ENCODE assay signal across 9 mouse cellular contexts in genomic region chr1:156205164-156205563, GRCm38 (mm10). TPM values are rescaled to one million over a fixed set of nuclear protein-coding genes. Genes with fewer than 3 reads are reported as not detected.
DNase-seq lines count a peak whose midpoint lies in the region; ATAC-seq and TF ChIP-seq lines count a peak whose summit lies in the region.
"Had no signal": no experiment of that assay in that cellular context is flagged by ENCODE, and none has a peak within 500 bp of the region (broad histone marks: within the 10 kb centered on the region; RNA-seq: fewer than 3 reads in every experiment).

No protein-coding gene starts in this region.

- peaks cover 38% of the 10 kb centered on the region for H3K27me3 ChIP-seq in neural tube, embryonic 11.5 days (ENCODE audit: control insufficient read depth, insufficient read depth, low read length)
- peaks cover 37% of the 10 kb centered on the region for H3K27me3 ChIP-seq in forebrain, postnatal 0 days (ENCODE audit: insufficient read depth, low read length)
- H3K27me3 ChIP-seq in liver, embryonic 13.5 days: peaks cover 83% of the 10 kb centered on the region

- no peaks in the 10 kb centered on the region for H3K9me3 ChIP-seq in neural tube, embryonic 11.5 days (ENCODE audit: control insufficient read depth, low read length)
- H3K9me3 ChIP-seq in forebrain, postnatal 0 days (ENCODE audit: low read length): no peaks in the 10 kb centered on the region
- H3K9me3 ChIP-seq in liver, embryonic 13.5 days (replicated peaks): 0 out of 2 replicates have a peak, but pooled peaks cover 3% of the 10 kb centered on the region

- no peak for TF ChIP-seq CTCF in forebrain, postnatal 0 days (IDR thresholded peaks at IDR 0.05; ENCODE audit: low read depth)

- peak overlapping the region; percentile 39 for H3K4me3 ChIP-seq in neural tube, embryonic 11.5 days (ENCODE audit: low read depth, low read length)
- H3K4me3 ChIP-seq in forebrain, postnatal 0 days (ENCODE audit: low read depth, low read length): peak overlapping the region; percentile 45
- peak overlapping the region; percentile 36; the same call in 1 of the 2 replicates for H3K4me3 ChIP-seq in liver, embryonic 13.5 days (replicated peaks)

- peaks cover 3% of the 10 kb centered on the region; the same call in 1 of the 2 replicates for H3K4me1 ChIP-seq in neural tube, embryonic 11.5 days (ENCODE audit: control insufficient read depth, insufficient read depth, low read length)
- 0 out of 2 replicates have a peak, but pooled peaks cover 7% of the 10 kb centered on the region for H3K4me1 ChIP-seq in forebrain, postnatal 0 days (ENCODE audit: insufficient read depth)
- peaks cover 15% of the 10 kb centered on the region for H3K4me1 ChIP-seq in liver, embryonic 13.5 days (replicated peaks)

- peak overlapping the region; percentile 85 for H3K4me2 ChIP-seq in neural tube, embryonic 11.5 days (ENCODE audit: low read depth)
- peak overlapping the region; percentile 86 for H3K4me2 ChIP-seq in forebrain, postnatal 0 days (ENCODE audit: low read depth)
- peak overlapping the region; percentile 53 for H3K4me2 ChIP-seq in liver, embryonic 13.5 days

- H3K27ac ChIP-seq in neural tube, embryonic 11.5 days (ENCODE audit: low read depth, low read length): no peak overlapping the region
- no peak overlapping the region for H3K27ac ChIP-seq in forebrain, postnatal 0 days (ENCODE audit: low read depth, low read length)
- no peak overlapping the region for H3K27ac ChIP-seq in liver, embryonic 13.5 days

- no peak for DNase-seq in neural tube, embryonic 11.5 days (ENCODE audit: low spot score)
- DNase-seq in neural tube, embryonic 10.5 days (ENCODE audit: extremely low spot score, low spot score): no peak
- DNase-seq in forebrain, postnatal 0 days: no peak
- no peak for DNase-seq in liver, embryonic 13.5 days
- no peak for DNase-seq in adrenal gland, adult 2 months
- no peak for DNase-seq in left cerebral cortex, adult 9 months (ENCODE audit: low spot score in 2 of 2)
- DNase-seq: cerebellum, adult 9-11 months; gastrocnemius, postnatal 36 days had no signal

- WGBS in neural tube, embryonic 11.5 days: 12% methylated on average over 10 of the region's 10 CpGs
- 22% methylated on average over 10 of the region's 10 CpGs for WGBS in forebrain, postnatal 0 days
- WGBS in liver, embryonic 13.5 days (ENCODE audit: insufficient replicate concordance): 16% methylated on average over 10 of the region's 10 CpGs

- H3K36me3 ChIP-seq in neural tube, embryonic 11.5 days (ENCODE audit: control insufficient read depth, insufficient read depth, low read length): no peaks in the 10 kb centered on the region
- no peaks in the 10 kb centered on the region for H3K36me3 ChIP-seq in forebrain, postnatal 0 days (ENCODE audit: insufficient read depth)
- H3K36me3 ChIP-seq in liver, embryonic 13.5 days: no peaks in the 10 kb centered on the region

- H3K9ac ChIP-seq in neural tube, embryonic 11.5 days (ENCODE audit: low read length): no peak overlapping the region; the same call in 1 of the 2 replicates
- H3K9ac ChIP-seq in forebrain, postnatal 0 days: peak overlapping the region; percentile 58
- H3K9ac ChIP-seq in liver, embryonic 13.5 days: no peak overlapping the region

- ATAC-seq in neural tube, embryonic 11.5 days (ENCODE audit: insufficient read depth, low FRiP score, low TSS enrichment): no peak
- ATAC-seq in forebrain, postnatal 0 days: no peak
- ATAC-seq in liver, embryonic 13.5 days (ENCODE audit: low read depth): no peak
- ATAC-seq in megakaryocyte-erythroid progenitor cell, adult 5-6 weeks (replicated peaks; ENCODE audit: low FRiP score, low TSS enrichment, poor library complexity, severe bottlenecking): no peak

RNA-seq across cellular contexts. Expression of gene Fam163a, which starts 0.3 kb away (rescaled TPM):
- polyA plus RNA-seq in neural tube, embryonic 11.5 days (2014; fragmentation: Nextera tagmentation; extraction: Ambion mirVana): 4.6 and 5.8 TPM in 2 replicates
- total RNA-seq in forebrain, postnatal 0 days (2014; rRNA removed): 3.8 and 5.2 TPM in 2 replicates
- polyA plus RNA-seq in forebrain, postnatal 0 days (2015; fragmentation: Nextera tagmentation; extraction: Ambion mirVana): 4.8 and 6.9 TPM in 2 replicates
- polyA plus RNA-seq in liver, embryonic 13.5 days (2015; fragmentation: Nextera tagmentation; extraction: Ambion mirVana): 0.06 TPM in 2 replicates
- not detected in 2 replicates for total RNA-seq in megakaryocyte-erythroid progenitor cell, adult 5-6 weeks (2014; fragmentation: Nextera tagmentation)
- total RNA-seq in megakaryocyte-erythroid progenitor cell, adult 5-6 weeks (2017): 0.30 TPM in 1 of 2 replicates, not detected in the other
- total RNA-seq in adrenal gland, adult 2 months (2021): 10 to 100 TPM in 1 of 2 experiments, 1 to 10 TPM in 1; 9.1 to 15.7 TPM
- 4.3 and 4.9 TPM in 2 replicates for polyA plus RNA-seq in adrenal gland, adult 2 months (2012; rRNA removed)
- total RNA-seq: gastrocnemius, postnatal 36 days had no signal
